Mouse (Mus musculus): Measurements from ENCODE around the gene Prkar1b. TPM values are rescaled to one million over a fixed set of nuclear protein-coding genes. Genes with fewer than 3 reads are reported as not detected.

The Prkar1b gene
- 10.9 and 13.0 TPM in 2 replicates for polyA plus RNA-seq (2014; fragmentation: Nextera tagmentation; extraction: Ambion mirVana)

DNA sequence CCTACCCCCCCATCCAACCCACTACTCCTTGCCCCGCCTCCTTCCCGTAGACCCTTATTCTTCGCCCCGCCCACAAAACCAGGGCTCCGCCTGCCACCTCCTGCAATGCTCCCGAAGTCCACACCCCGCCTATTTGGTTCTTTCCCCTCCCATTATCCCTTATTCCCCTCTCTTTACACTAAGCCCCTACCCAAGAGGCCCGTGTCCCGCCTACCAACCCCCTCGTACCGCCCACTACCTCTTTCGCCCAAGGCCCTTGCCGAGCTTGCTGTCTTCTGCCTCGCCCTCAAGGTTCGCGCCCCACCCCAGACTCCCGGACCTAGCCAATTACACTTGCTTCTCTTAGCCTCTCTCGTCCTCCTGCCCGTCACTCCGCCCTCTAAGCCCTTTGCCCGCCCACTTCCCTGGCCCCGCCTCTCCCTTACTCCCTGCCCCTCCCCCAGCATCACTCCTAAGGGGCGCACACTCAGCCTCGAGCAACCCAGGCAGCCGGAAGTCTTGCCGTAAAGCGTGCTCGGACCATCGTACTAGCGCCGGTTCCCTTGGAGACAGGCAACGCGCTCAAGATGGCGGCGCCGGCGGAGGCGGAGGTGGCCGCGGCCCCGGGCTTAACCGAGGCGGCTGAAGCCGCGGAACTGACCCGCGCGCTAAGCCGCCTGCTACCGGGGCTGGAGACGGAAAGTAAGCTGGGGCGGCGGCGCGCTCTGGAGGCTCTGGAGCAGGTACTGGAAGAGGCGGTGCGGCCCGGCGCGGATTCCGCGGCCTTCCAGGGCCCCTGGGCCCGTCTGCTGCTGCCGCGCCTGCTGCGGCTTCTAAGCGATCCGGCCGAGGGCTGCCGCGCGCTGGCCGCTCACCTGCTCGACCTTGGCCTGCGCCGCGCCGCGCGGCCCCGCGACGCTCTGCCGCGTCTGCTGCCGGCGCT, at the start of gene Prkar1b, which contains the start of gene Dnaaf5:
Prkar1b (minus strand) TSS at position 321 of the 922 bp plus-strand sequence.
Dnaaf5 (plus strand) TSS at position 543 of the 922 bp plus-strand sequence.
- Histone ChIP-seq H3K9me3 (ENCODE audit: control insufficient read depth, low read length) (no peaks in the 10 kb centered on the region), H3K36me3 (ENCODE audit: control insufficient read depth, insufficient read depth, low read length) (peaks cover 7% of the 10 kb centered on the region; the same call in 1 of the 2 replicates), H3K4me2 (ENCODE audit: low read depth, low read length, severe bottlenecking) (peak within 1 kb of the TSS; percentile 90), H3K9ac (ENCODE audit: low read length) (peak within 1 kb of the TSS; percentile 73), H3K27me3 (ENCODE audit: control insufficient read depth, insufficient read depth, low read length) (no peaks in the 10 kb centered on the region), H3K4me1 (replicated peaks; ENCODE audit: control insufficient read depth, insufficient read depth, low read length) (peaks cover 5% of the 10 kb centered on the region; the same call in 1 of the 2 replicates), H3K27ac (ENCODE audit: low read depth, low read length) (peak within 1 kb of the TSS; percentile 64), H3K4me3 (ENCODE audit: low read depth, low read length) (peak within 1 kb of the TSS; percentile 95)
- ATAC-seq (replicated peaks; ENCODE audit: low FRiP score) (peak; percentile 96), DNase-seq (ENCODE audit: low spot score) (peak; percentile 100)
- WGBS = 0% methylated on average over 82 of the region's 87 CpGs

DNA sequence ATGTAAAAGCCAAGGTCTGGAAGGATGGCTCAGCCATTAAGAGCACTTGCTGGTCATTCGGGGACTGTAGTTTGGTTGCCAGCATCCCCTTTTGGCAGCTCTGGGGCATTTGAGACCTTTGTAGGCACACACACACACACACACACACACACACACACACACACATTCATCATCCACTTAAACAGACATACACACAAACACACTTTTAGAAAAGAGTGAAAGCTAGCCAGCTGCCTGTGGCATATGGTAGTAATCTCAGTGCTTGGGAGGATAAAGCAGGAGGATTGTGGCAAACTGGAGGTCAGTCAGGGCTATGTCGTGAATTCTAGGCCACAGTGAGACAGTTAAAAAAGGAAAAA, 49.8 kb upstream of the Prkar1b start:
- H3K36me3 ChIP-seq (ENCODE audit: control insufficient read depth, insufficient read depth, low read length) = no peaks in the 10 kb centered on the region
- peak overlapping the region; percentile 89 for H3K4me2 ChIP-seq (ENCODE audit: low read depth, low read length, severe bottlenecking)
- H3K27me3 ChIP-seq (ENCODE audit: control insufficient read depth, insufficient read depth, low read length) = no peaks in the 10 kb centered on the region
- DNase-seq (ENCODE audit: low spot score) = no peak
- H3K9ac ChIP-seq (ENCODE audit: low read length) = peak overlapping the region; percentile 86
- ATAC-seq (replicated peaks; ENCODE audit: low FRiP score) = no peak
- no peak overlapping the region for H3K27ac ChIP-seq (ENCODE audit: low read depth, low read length)
- peak overlapping the region; percentile 92 for H3K4me3 ChIP-seq (ENCODE audit: low read depth, low read length)
- 42% methylated on average over 2 of the region's 2 CpGs for WGBS
- H3K9me3 ChIP-seq (ENCODE audit: control insufficient read depth, low read length) = no peaks in the 10 kb centered on the region
- peaks cover 2% of the 10 kb centered on the region; the same call in 1 of the 2 replicates for H3K4me1 ChIP-seq (replicated peaks; ENCODE audit: control insufficient read depth, insufficient read depth, low read length)

- Histone ChIP-seq H3K4me2 (ENCODE audit: low read depth, low read length, severe bottlenecking) (no peak overlapping the region), H3K27ac (ENCODE audit: low read depth, low read length) (no peak overlapping the region), H3K27me3 (ENCODE audit: control insufficient read depth, insufficient read depth, low read length) (no peaks in the 10 kb centered on the region), H3K4me3 (ENCODE audit: low read depth, low read length) (no peak overlapping the region), H3K4me1 (replicated peaks; ENCODE audit: control insufficient read depth, insufficient read depth, low read length) (peaks cover 2% of the 10 kb centered on the region; the same call in 1 of the 2 replicates), H3K9ac (ENCODE audit: low read length) (no peak overlapping the region), H3K36me3 (ENCODE audit: control insufficient read depth, insufficient read depth, low read length) (no peaks in the 10 kb centered on the region), H3K9me3 (ENCODE audit: control insufficient read depth, low read length) (no peaks in the 10 kb centered on the region)
- WGBS = 89% methylated on average over 3 of the region's 3 CpGs
- ATAC-seq (replicated peaks; ENCODE audit: low FRiP score) (no peak), DNase-seq (ENCODE audit: low spot score) (no peak)
These were observed 49.0 kb upstream of the Prkar1b start for GRCm38 (mm10) chr5:139198779-139199178.

DNA sequence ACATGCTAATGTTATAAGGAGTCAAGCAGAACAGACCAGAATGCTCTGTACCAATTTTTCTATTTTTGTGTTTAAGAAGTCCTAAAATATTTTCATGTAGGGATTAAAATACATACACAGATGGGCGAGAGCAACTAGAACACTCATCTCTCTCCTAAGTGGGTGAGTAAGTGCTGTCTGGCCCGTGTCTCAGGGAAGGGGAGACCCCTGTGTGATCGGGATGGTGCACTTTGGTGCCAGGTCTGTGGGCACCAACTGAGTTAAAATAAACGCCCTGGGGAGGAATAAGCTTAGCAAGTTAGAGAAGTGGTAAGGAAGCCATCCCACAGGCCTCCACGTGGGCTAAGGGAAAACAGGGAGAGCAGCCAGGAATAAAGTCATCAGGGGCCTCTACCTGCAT, 41.2 kb upstream of the Prkar1b start:
- Histone ChIP-seq H3K4me3 (ENCODE audit: low read depth, low read length) (no peak overlapping the region), H3K4me1 (replicated peaks; ENCODE audit: control insufficient read depth, insufficient read depth, low read length) (no peaks in the 10 kb centered on the region), H3K4me2 (ENCODE audit: low read depth, low read length, severe bottlenecking) (no peak overlapping the region), H3K27ac (ENCODE audit: low read depth, low read length) (no peak overlapping the region), H3K36me3 (ENCODE audit: control insufficient read depth, insufficient read depth, low read length) (peaks cover 2% of the 10 kb centered on the region; the same call in 1 of the 2 replicates), H3K9me3 (ENCODE audit: control insufficient read depth, low read length) (no peaks in the 10 kb centered on the region), H3K27me3 (ENCODE audit: control insufficient read depth, insufficient read depth, low read length) (no peaks in the 10 kb centered on the region), H3K9ac (ENCODE audit: low read length) (no peak overlapping the region)
- WGBS = 78% methylated on average over 5 of the region's 5 CpGs
- DNase-seq (ENCODE audit: low spot score) (no peak), ATAC-seq (replicated peaks; ENCODE audit: low FRiP score) (no peak)

GRCm38 (mm10) chr5:139189726-139190125, 39.9 kb upstream of the Prkar1b start:
- H3K9ac ChIP-seq (ENCODE audit: low read length) = no peak overlapping the region
- no peaks in the 10 kb centered on the region for H3K27me3 ChIP-seq (ENCODE audit: control insufficient read depth, insufficient read depth, low read length)
- H3K36me3 ChIP-seq (ENCODE audit: control insufficient read depth, insufficient read depth, low read length) = peaks cover 3% of the 10 kb centered on the region; the same call in 1 of the 2 replicates
- H3K27ac ChIP-seq (ENCODE audit: low read depth, low read length) = no peak overlapping the region
- H3K9me3 ChIP-seq (ENCODE audit: control insufficient read depth, low read length) = no peaks in the 10 kb centered on the region
- H3K4me2 ChIP-seq (ENCODE audit: low read depth, low read length, severe bottlenecking) = no peak overlapping the region
- DNase-seq (ENCODE audit: low spot score) (no peak), ATAC-seq (replicated peaks; ENCODE audit: low FRiP score) (no peak)
- H3K4me1 ChIP-seq (replicated peaks; ENCODE audit: control insufficient read depth, insufficient read depth, low read length) = no peaks in the 10 kb centered on the region
- no peak overlapping the region for H3K4me3 ChIP-seq (ENCODE audit: low read depth, low read length)
- WGBS = 94% methylated on average over 5 of the region's 5 CpGs

DNA sequence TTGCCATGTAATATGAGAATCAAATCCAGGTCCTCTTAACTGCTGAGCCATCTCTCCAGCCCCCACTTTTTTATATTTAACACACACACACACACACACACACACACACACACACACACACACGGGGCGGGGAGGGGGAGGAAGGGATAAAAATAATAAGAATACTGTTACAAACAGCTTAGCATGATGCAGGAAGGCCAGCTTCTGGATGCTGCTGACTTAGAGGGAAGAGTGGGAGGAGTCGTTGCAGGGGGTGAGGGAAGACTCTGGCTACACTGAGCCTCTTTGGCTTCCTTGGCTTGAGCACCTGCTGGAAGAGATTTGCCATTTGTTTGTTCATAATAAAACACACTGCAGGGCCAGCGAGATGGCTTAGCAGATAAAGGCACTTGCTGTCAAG, 35.1 kb upstream of the Prkar1b start:
- H3K27me3 ChIP-seq (ENCODE audit: control insufficient read depth, insufficient read depth, low read length) = no peaks in the 10 kb centered on the region
- peaks cover 3% of the 10 kb centered on the region; the same call in 1 of the 2 replicates for H3K36me3 ChIP-seq (ENCODE audit: control insufficient read depth, insufficient read depth, low read length)
- no peak overlapping the region for H3K9ac ChIP-seq (ENCODE audit: low read length)
- no peak for DNase-seq (ENCODE audit: low spot score)
- no peak overlapping the region for H3K27ac ChIP-seq (ENCODE audit: low read depth, low read length)
- no peak overlapping the region for H3K4me2 ChIP-seq (ENCODE audit: low read depth, low read length, severe bottlenecking)
- ATAC-seq (replicated peaks; ENCODE audit: low FRiP score) = no peak
- H3K4me1 ChIP-seq (replicated peaks; ENCODE audit: control insufficient read depth, insufficient read depth, low read length) = no peaks in the 10 kb centered on the region
- H3K4me3 ChIP-seq (ENCODE audit: low read depth, low read length) = no peak overlapping the region
- no peaks in the 10 kb centered on the region for H3K9me3 ChIP-seq (ENCODE audit: control insufficient read depth, low read length)
- 92% methylated on average over 2 of the region's 4 CpGs for WGBS

- ATAC-seq (replicated peaks; ENCODE audit: low FRiP score) (no peak), DNase-seq (ENCODE audit: low spot score) (no peak)
- Histone ChIP-seq H3K9ac (ENCODE audit: low read length) (no peak overlapping the region), H3K4me2 (ENCODE audit: low read depth, low read length, severe bottlenecking) (no peak overlapping the region), H3K27ac (ENCODE audit: low read depth, low read length) (no peak overlapping the region), H3K27me3 (ENCODE audit: control insufficient read depth, insufficient read depth, low read length) (no peaks in the 10 kb centered on the region), H3K36me3 (ENCODE audit: control insufficient read depth, insufficient read depth, low read length) (peaks cover 3% of the 10 kb centered on the region; the same call in 1 of the 2 replicates), H3K9me3 (ENCODE audit: control insufficient read depth, low read length) (no peaks in the 10 kb centered on the region), H3K4me1 (replicated peaks; ENCODE audit: control insufficient read depth, insufficient read depth, low read length) (no peaks in the 10 kb centered on the region), H3K4me3 (ENCODE audit: low read depth, low read length) (no peak overlapping the region)
- WGBS = 86% methylated on average over 9 of the region's 9 CpGs
These were observed 33.8 kb upstream of the Prkar1b start for GRCm38 (mm10) chr5:139183601-139184000.

DNA sequence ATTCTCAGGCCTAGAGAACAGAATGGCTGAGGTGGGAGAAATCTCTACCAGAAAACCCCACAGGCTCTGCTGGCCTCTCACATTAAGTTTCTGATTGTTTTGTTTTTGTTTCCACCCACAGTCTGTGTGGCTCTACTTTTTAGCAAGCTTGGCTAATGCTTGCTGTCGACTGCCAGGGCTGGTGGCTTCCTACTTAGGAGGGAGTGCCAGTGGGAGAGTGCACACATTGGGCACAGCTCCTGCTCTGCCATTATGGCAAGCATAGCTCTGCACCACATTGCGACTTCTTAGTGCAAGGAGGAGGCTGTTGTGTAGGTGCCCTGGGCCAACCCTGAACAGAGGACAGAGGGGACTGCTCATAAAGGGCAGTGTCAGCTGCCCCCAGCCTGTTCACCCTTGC, 33.3 kb upstream of the Prkar1b start:
- Histone ChIP-seq H3K36me3 (ENCODE audit: control insufficient read depth, insufficient read depth, low read length) (peaks cover 3% of the 10 kb centered on the region; the same call in 1 of the 2 replicates), H3K4me2 (ENCODE audit: low read depth, low read length, severe bottlenecking) (no peak overlapping the region), H3K9me3 (ENCODE audit: control insufficient read depth, low read length) (no peaks in the 10 kb centered on the region), H3K27me3 (ENCODE audit: control insufficient read depth, insufficient read depth, low read length) (no peaks in the 10 kb centered on the region), H3K4me1 (replicated peaks; ENCODE audit: control insufficient read depth, insufficient read depth, low read length) (no peaks in the 10 kb centered on the region), H3K9ac (ENCODE audit: low read length) (no peak overlapping the region), H3K4me3 (ENCODE audit: low read depth, low read length) (no peak overlapping the region), H3K27ac (ENCODE audit: low read depth, low read length) (no peak overlapping the region)
- WGBS = 83% methylated on average over 2 of the region's 2 CpGs
- no peak for DNase-seq (ENCODE audit: low spot score)
- ATAC-seq (replicated peaks; ENCODE audit: low FRiP score) = no peak

Data from forebrain, embryonic 11.5 days (tissue).